Mouse (Mus musculus) ES-E14 (cell line): ENCODE data around the gene Ephb1.

Source experiments
- MAFK ChIP-seq: IDR thresholded peaks from 2 replicates; pipeline ENCODE4 v1.6.1; 2014; ENCODE audit warnings: mild to moderate bottlenecking, low read depth, low read length, inconsistent platforms; ENCODE audit not compliant: insufficient read depth
- ZC3H11A ChIP-seq: IDR thresholded peaks from 2 replicates; pipeline ENCODE4 v1.6.1; 2012; ENCODE audit warnings: low read depth, mild to moderate bottlenecking, inconsistent platforms, low read length, borderline replicate concordance
- ZNF384 ChIP-seq: IDR thresholded peaks from 2 replicates; pipeline ENCODE4 v1.6.1; 2012; ENCODE audit warnings: low read depth, low read length, inconsistent platforms

- TF ChIP-seq ZC3H11A (no peak), ZNF384 (no peak), MAFK (no peak)
These were observed 382.7 kb downstream of the Ephb1 start for GRCm38 (mm10) chr9:101971806-101972205.
